Mouse (Mus musculus): ENCODE data around the gene Jchain.

Jchain gene

GRCm38 (mm10) chr5:88519232-88519631, 8.5 kb downstream of the Jchain start:
- peak in 1 of 2 experiments; percentile 29 for DNase-seq

DNA sequence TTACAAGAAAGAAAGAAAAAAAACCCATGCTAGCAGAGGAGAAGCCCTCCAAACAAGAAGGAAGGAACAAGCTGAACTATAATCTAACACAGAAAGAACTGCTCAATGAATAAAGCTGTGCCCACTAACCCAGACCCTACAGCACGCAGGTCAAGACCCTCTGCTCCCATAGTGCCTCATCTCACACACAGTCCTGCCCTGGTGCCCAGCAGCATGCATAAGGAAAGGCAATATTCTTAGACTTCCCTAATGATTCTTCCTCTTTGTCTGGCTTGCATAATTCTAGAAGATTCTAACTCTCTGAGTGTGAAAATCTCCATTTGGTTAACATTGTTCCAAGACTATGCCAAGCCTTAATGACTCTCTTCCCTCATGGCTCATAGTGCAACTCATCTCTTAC, 18.7 kb downstream of the Jchain start:
- no peak for DNase-seq

GRCm38 (mm10) chr5:88508555-88508954, 19.1 kb downstream of the Jchain start:
- DNase-seq = no peak

- DNase-seq = no peak
Observed at GRCm38 (mm10) chr5:88499781-88500180, 27.9 kb downstream of the Jchain start.

- DNase-seq = no peak
Observed at GRCm38 (mm10) chr5:88491111-88491510, 36.6 kb downstream of the Jchain start.

DNA sequence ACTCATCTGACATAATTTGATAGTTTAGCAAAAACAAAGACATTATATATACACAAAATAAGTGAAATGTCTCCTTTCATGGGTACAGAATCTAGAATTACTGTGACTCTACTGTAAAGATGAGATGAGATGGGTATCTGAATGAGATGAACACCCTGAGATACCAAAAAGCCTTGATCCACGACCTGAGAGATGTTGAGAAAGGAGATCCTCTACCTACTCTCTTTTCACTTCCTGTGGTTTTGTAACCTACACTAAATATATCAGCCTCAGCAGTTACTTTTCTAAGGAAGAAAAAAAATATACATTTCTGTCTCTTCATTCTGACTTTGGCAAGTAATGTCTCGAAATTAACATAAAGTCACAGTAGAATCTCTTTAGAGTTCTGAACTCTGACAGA, 38.7 kb downstream of the Jchain start:
- no peak for DNase-seq

GRCm38 (mm10) chr5:88487675-88488074, 40.0 kb downstream of the Jchain start, which contains the start of gene Enam:
TSS of gene Enam (plus strand) at chr5:88487975.
- DNase-seq = no peak

All from cerebellum, postnatal 36 days (tissue).